In genomic region chr17:4474350-4474749, GRCm38 (mm10) we compare ENCODE assay signal across 15 mouse cellular contexts.
"Had no signal": no experiment of that assay in that cellular context is flagged by ENCODE, and none has a peak within 500 bp of the region (broad histone marks: within the 10 kb centered on the region; RNA-seq: fewer than 3 reads in every experiment).

No protein-coding gene starts in this region.

- H3K27me3 ChIP-seq: kidney, embryonic 15.5 days; limb, embryonic 12.5 days; stomach, embryonic 15.5 days had no signal

- H3K27ac ChIP-seq: kidney, embryonic 15.5 days; limb, embryonic 12.5 days; stomach, embryonic 15.5 days had no signal

- H3K4me1 ChIP-seq: limb, embryonic 12.5 days; stomach, embryonic 15.5 days had no signal

- H3K36me3 ChIP-seq: kidney, embryonic 15.5 days; limb, embryonic 12.5 days; stomach, embryonic 15.5 days had no signal

- H3K4me2 ChIP-seq: kidney, embryonic 15.5 days; limb, embryonic 12.5 days; midbrain, embryonic 11.5 days; stomach, embryonic 15.5 days had no signal

- H3K4me3 ChIP-seq: kidney, embryonic 15.5 days; limb, embryonic 12.5 days; stomach, embryonic 15.5 days had no signal

- DNase-seq: kidney, adult 2 months; kidney, postnatal 14 days; layer of hippocampus, adult 9-11 months; layer of hippocampus, postnatal 36 days; lung, adult 2 months; lung, postnatal 36 days; right cerebral cortex, postnatal 14 days; thymus, adult 2 months; thymus, postnatal 25 days had no signal

- ATAC-seq: intestine, embryonic 16.5 days; lung, postnatal 0 days had no signal

- H3K9me3 ChIP-seq: kidney, embryonic 15.5 days; limb, embryonic 12.5 days; stomach, embryonic 15.5 days had no signal

- H3K9ac ChIP-seq: kidney, embryonic 15.5 days; limb, embryonic 12.5 days; stomach, embryonic 15.5 days had no signal
